Mouse (Mus musculus): ENCODE data around the gene Crk.

DNA sequence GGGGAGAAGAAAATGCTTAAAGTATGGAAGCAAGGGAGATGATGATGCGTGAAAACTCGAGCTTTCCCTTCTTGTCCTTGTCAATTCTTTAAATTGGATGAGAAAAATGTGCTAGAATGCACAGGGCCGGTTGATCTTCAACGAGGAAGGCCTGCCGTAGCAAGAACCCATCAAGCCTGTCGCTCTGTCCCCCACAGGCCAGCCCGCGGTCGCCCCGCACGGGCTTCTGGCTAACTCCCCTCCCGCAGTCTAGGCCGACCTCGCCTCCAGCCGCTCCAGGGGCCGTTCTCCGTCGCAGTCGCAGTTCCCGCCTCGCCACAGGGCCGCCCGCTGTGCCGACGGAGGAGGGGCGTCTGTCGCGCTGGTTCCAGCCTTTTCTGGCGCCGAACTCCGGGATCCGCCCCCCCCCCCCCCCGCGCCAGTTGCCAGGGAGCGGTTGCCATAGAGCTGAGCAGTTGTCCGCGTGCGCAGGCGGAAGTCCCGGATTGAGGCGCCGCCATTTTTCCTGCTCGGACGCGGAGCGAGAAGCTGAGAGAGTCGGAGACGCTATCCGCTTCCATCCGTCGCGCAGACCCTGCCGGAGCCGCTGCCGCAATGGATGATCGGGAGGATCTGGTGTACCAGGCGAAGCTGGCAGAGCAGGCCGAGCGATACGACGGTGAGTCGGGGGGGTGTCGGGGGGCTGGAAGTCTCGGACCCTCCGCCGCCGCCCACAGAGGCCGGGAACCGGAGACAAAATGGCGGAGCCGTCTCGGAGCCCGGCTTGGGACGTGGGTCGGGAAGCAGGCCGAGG is 53.6 kb downstream of the Crk start, which contains the start of gene Ywhae:
- TF ChIP-seq CTCF (IDR thresholded peaks at IDR 0.05; ENCODE audit: low read depth, low read length) (no peak), POLR2A (IDR thresholded peaks at IDR 0.05; ENCODE audit: insufficient read depth, low read length) (peak; percentile 27), EP300 (IDR thresholded peaks at IDR 0.05; ENCODE audit: insufficient read depth, low read depth, low read length) (no peak)
